Mouse (Mus musculus) hindbrain, embryonic 11.5 days (tissue): ENCODE results near the gene Grk6. TPM values are rescaled to one million over a fixed set of nuclear protein-coding genes. Genes with fewer than 3 reads are reported as not detected.
A peak's percentile ranks its signal among the peaks of the same experiment; 100 is the strongest.

ENCODE experiments used
- ATAC-seq: fragments of 200-750 bp; cut with Nextera tagmentation; 2 replicates; pipeline ENCODE4 v1.8.0; 2017; ENCODE audit warnings: mild to moderate bottlenecking, moderate TSS enrichment, moderate library complexity; ENCODE audit not compliant: low FRiP score
- DNase-seq: peaks from one replicate; pipeline ENCODE4 v3.0.0-alpha.2; 2015; ENCODE audit warnings: low spot score
- H3K27ac ChIP-seq: fragments of 300-500 bp; sonication (generic); 2 replicates; pipeline ENCODE4 v1.5.1; 2014; ENCODE audit warnings: mild to moderate bottlenecking, low read depth, low read length
- H3K27me3 ChIP-seq: fragments of 300-500 bp; sonication (generic); 2 replicates; pipeline ENCODE4 v1.6.1; 2014; ENCODE audit warnings: mild to moderate bottlenecking, low read length, moderate library complexity, mixed read lengths; ENCODE audit not compliant: control insufficient read depth, insufficient read depth
- H3K36me3 ChIP-seq: fragments of 300-500 bp; sonication (generic); 2 replicates; pipeline ENCODE4 v1.6.1; 2014; ENCODE audit warnings: mild to moderate bottlenecking, low read length, moderate library complexity, mixed read lengths; ENCODE audit not compliant: control insufficient read depth, insufficient read depth
- H3K4me1 ChIP-seq: fragments of 300-500 bp; sonication (generic); replicated peaks from 2 replicates; pipeline ENCODE4 v1.6.1; 2014; ENCODE audit warnings: low read length, mixed read lengths; ENCODE audit not compliant: control insufficient read depth, insufficient read depth
- H3K4me2 ChIP-seq: fragments of 300-500 bp; sonication (generic); replicated peaks from 2 replicates; pipeline ENCODE4 v1.6.1; 2014; ENCODE audit warnings: mild to moderate bottlenecking, low read depth, low read length
- H3K4me3 ChIP-seq: fragments of 300-500 bp; sonication (generic); 2 replicates; pipeline ENCODE4 v1.5.1; 2014; ENCODE audit warnings: low read depth, low read length
- H3K9ac ChIP-seq: fragments of 300-500 bp; sonication (generic); 2 replicates; pipeline ENCODE4 v1.6.1; 2014; ENCODE audit warnings: low read depth, low read length
- H3K9me3 ChIP-seq: fragments of 300-500 bp; sonication (generic); 2 replicates; pipeline ENCODE4 v1.6.1; 2016; ENCODE audit warnings: low read length; ENCODE audit not compliant: control insufficient read depth
- WGBS: fragments of 180-500 bp; shearing (Covaris S2); extraction: QIAGEN DNeasy Blood & Tissue Kit; methylation state at CpG from one replicate; pipeline ENCODE4 v1.1.7; 2014; 5-methylcytosine and 5-hydroxymethylcytosine counted together
- polyA plus RNA-seq: library from polyadenylated mRNA; unstranded; fragments of >200 nt; fragmentation: Nextera tagmentation; extraction: Ambion mirVana; gene quantifications from 2 replicates; pipeline ENCODE4 v1.2.1, GENCODE M21; 2014

Grk6 gene
- polyA plus RNA-seq, 1 experiment from 2014 or later, result 37.6 TPM

GRCm38 (mm10) chr13:55473961-55474360 lies 29.1 kb downstream of the Grk6 start:
- WGBS, result 63% methylated on average over 11 of the region's 11 CpGs
- Histone ChIP-seq H3K9me3 (no peaks in the 10 kb centered on the region), H3K27ac (peak overlapping the region; percentile 53), H3K27me3 (0 out of 2 replicates have a peak, but pooled peaks cover 3% of the 10 kb centered on the region), H3K9ac (0 out of 2 replicates have a peak overlapping the region, but pooled peaks have one; percentile 19), H3K36me3 (peaks cover 13% of the 10 kb centered on the region), H3K4me3 (no peak overlapping the region), H3K4me2 (no peak overlapping the region), H3K4me1 (peaks cover 44% of the 10 kb centered on the region)
- ATAC-seq (no peak), DNase-seq (no peak)

- H3K4me1 ChIP-seq, result peaks cover 42% of the 10 kb centered on the region
- ATAC-seq, result peak; percentile 5; the same call in 1 of the 2 replicates
- H3K36me3 ChIP-seq, result peaks cover 20% of the 10 kb centered on the region
- WGBS, result 32% methylated on average over 5 of the region's 5 CpGs
- DNase-seq, result peak; percentile 88
- no peak overlapping the region for H3K4me2 ChIP-seq
- 0 out of 2 replicates have a peak, but pooled peaks cover 3% of the 10 kb centered on the region for H3K27me3 ChIP-seq
- no peak overlapping the region for H3K9ac ChIP-seq
- H3K9me3 ChIP-seq, result no peaks in the 10 kb centered on the region
- no peak overlapping the region for H3K4me3 ChIP-seq
- H3K27ac ChIP-seq, result peak overlapping the region; percentile 4; the same call in 1 of the 2 replicates
Observed at GRCm38 (mm10) chr13:55474621-55475069, 29.8 kb downstream of the Grk6 start.

GRCm38 (mm10) chr13:55475750-55476149 lies 30.9 kb downstream of the Grk6 start:
- Histone ChIP-seq H3K4me1 (peaks cover 34% of the 10 kb centered on the region), H3K9me3 (no peaks in the 10 kb centered on the region), H3K27me3 (0 out of 2 replicates have a peak, but pooled peaks cover 3% of the 10 kb centered on the region), H3K9ac (no peak overlapping the region), H3K4me3 (no peak overlapping the region), H3K4me2 (no peak overlapping the region), H3K36me3 (peaks cover 25% of the 10 kb centered on the region), H3K27ac (no peak overlapping the region)
- no peak for DNase-seq
- no peak for ATAC-seq
- 87% methylated on average over 5 of the region's 5 CpGs for WGBS

- H3K27ac ChIP-seq, result no peak overlapping the region
- no peak overlapping the region for H3K9ac ChIP-seq
- DNase-seq (no peak), ATAC-seq (no peak)
- no peak overlapping the region for H3K4me2 ChIP-seq
- H3K4me3 ChIP-seq, result no peak overlapping the region
- no peaks in the 10 kb centered on the region for H3K9me3 ChIP-seq
- H3K36me3 ChIP-seq, result peaks cover 30% of the 10 kb centered on the region
- H3K4me1 ChIP-seq, result peaks cover 30% of the 10 kb centered on the region
- H3K27me3 ChIP-seq, result 0 out of 2 replicates have a peak, but pooled peaks cover 3% of the 10 kb centered on the region
- 94% methylated on average over 8 of the region's 8 CpGs for WGBS
Observed at GRCm38 (mm10) chr13:55476256-55476655, 31.4 kb downstream of the Grk6 start.

GRCm38 (mm10) chr13:55477492-55477891 lies 32.6 kb downstream of the Grk6 start:
- DNase-seq, result no peak
- Histone ChIP-seq H3K9me3 (no peaks in the 10 kb centered on the region), H3K27ac (no peak overlapping the region), H3K27me3 (0 out of 2 replicates have a peak, but pooled peaks cover 3% of the 10 kb centered on the region), H3K9ac (no peak overlapping the region), H3K4me1 (peaks cover 30% of the 10 kb centered on the region), H3K4me3 (no peak overlapping the region), H3K4me2 (no peak overlapping the region), H3K36me3 (peaks cover 35% of the 10 kb centered on the region)
- no peak for ATAC-seq
- WGBS, result 78% methylated on average over 16 of the region's 16 CpGs

GRCm38 (mm10) chr13:55478036-55478435 lies 33.2 kb downstream of the Grk6 start:
- 50% methylated on average over 5 of the region's 5 CpGs for WGBS
- H3K36me3 ChIP-seq, result peaks cover 38% of the 10 kb centered on the region

GRCm38 (mm10) chr13:55479008-55479407 lies 34.1 kb downstream of the Grk6 start:
- no peak overlapping the region for H3K9ac ChIP-seq
- ATAC-seq (no peak), DNase-seq (no peak)
- WGBS, result 84% methylated on average over 7 of the region's 7 CpGs
- H3K27me3 ChIP-seq, result 0 out of 2 replicates have a peak, but pooled peaks cover 3% of the 10 kb centered on the region
- peaks cover 38% of the 10 kb centered on the region for H3K36me3 ChIP-seq
- no peak overlapping the region for H3K4me3 ChIP-seq
- peaks cover 30% of the 10 kb centered on the region for H3K4me1 ChIP-seq
- no peak overlapping the region for H3K27ac ChIP-seq
- H3K9me3 ChIP-seq, result no peaks in the 10 kb centered on the region
- no peak overlapping the region for H3K4me2 ChIP-seq

More at GRCm38 (mm10) chr13:55478036-55478435, 33.2 kb downstream of the Grk6 start:
- H3K4me1 ChIP-seq, result peaks cover 32% of the 10 kb centered on the region
- H3K27me3 ChIP-seq, result 0 out of 2 replicates have a peak, but pooled peaks cover 3% of the 10 kb centered on the region
- H3K9ac ChIP-seq, result no peak overlapping the region
- ATAC-seq (no peak), DNase-seq (peak; percentile 65)
- no peak overlapping the region for H3K27ac ChIP-seq
- no peak overlapping the region for H3K4me2 ChIP-seq
- no peak overlapping the region for H3K4me3 ChIP-seq
- no peaks in the 10 kb centered on the region for H3K9me3 ChIP-seq

GRCm38 (mm10) chr13:55479929-55480328 lies 35.1 kb downstream of the Grk6 start:
- H3K27me3 ChIP-seq, result 0 out of 2 replicates have a peak, but pooled peaks cover 3% of the 10 kb centered on the region
- peaks cover 28% of the 10 kb centered on the region for H3K4me1 ChIP-seq
- no peak overlapping the region for H3K4me2 ChIP-seq
- no peak overlapping the region for H3K27ac ChIP-seq
- no peak for DNase-seq
- H3K4me3 ChIP-seq, result no peak overlapping the region
- no peak overlapping the region for H3K9ac ChIP-seq
- H3K36me3 ChIP-seq, result peaks cover 35% of the 10 kb centered on the region
- H3K9me3 ChIP-seq, result no peaks in the 10 kb centered on the region
- ATAC-seq, result no peak

- H3K27me3 ChIP-seq, result no peaks in the 10 kb centered on the region
- H3K36me3 ChIP-seq, result peaks cover 24% of the 10 kb centered on the region
- no peaks in the 10 kb centered on the region for H3K9me3 ChIP-seq
- no peak overlapping the region; the same call in 1 of the 2 replicates for H3K27ac ChIP-seq
- DNase-seq (no peak), ATAC-seq (no peak)
- H3K9ac ChIP-seq, result no peak overlapping the region
- 91% methylated on average over 7 of the region's 7 CpGs for WGBS
- H3K4me3 ChIP-seq, result no peak overlapping the region
- H3K4me2 ChIP-seq, result no peak overlapping the region; the same call in 1 of the 2 replicates
- peaks cover 31% of the 10 kb centered on the region for H3K4me1 ChIP-seq
Observed at GRCm38 (mm10) chr13:55482542-55482941, 37.7 kb downstream of the Grk6 start.
